Mouse (Mus musculus): ENCODE data around the gene Psmc3. TPM values are rescaled to one million over a fixed set of nuclear protein-coding genes. Genes with fewer than 3 reads are reported as not detected.

Gene Psmc3
- polyA plus RNA-seq (2021; fragmentation: Nextera tagmentation), result 246 and 259 TPM in 2 replicates
- long read RNA-seq, experiment 1, transcript Psmc3-202 (12 exons, 1,636 nt), result major isoform, 1,239 of 1,347 reads
- long read RNA-seq, experiment 1, partial matches to known transcripts, result 31 of 1,347 reads
- long read RNA-seq, experiment 1, other reads (novel, unspliced or antisense), result 76 of 1,347 reads
- long read RNA-seq, experiment 2, transcript Psmc3-202 (12 exons, 1,636 nt), result major isoform, 239 of 315 reads
- long read RNA-seq, experiment 2, partial matches to known transcripts, result 58 of 315 reads
- long read RNA-seq, experiment 2, other reads (novel, unspliced or antisense), result 18 of 315 reads

GRCm38 (mm10) chr2:91053934-91054382 is at the start of gene Psmc3:
TSS of gene Psmc3 (plus strand) at chr2:91054009.

GRCm38 (mm10) chr2:91035385-91035784 is 18.4 kb upstream of the Psmc3 start, which contains the start of gene Rapsn:
TSS of gene Rapsn (plus strand) at chr2:91035620.

GRCm38 (mm10) chr2:91070076-91070800 is 16.4 kb downstream of the Psmc3 start, which contains the start of gene Slc39a13:
TSS of gene Slc39a13 (minus strand) at chr2:91070417.

GRCm38 (mm10) chr2:91081775-91082695 is 28.2 kb downstream of the Psmc3 start, which contains the start of gene Spi1:
TSS of gene Spi1 (plus strand) at chr2:91082390.

Other genes starting within 250 kb of the Psmc3 start
- 165 and 201 TPM in 2 replicates for gene Mtch2, start 206.9 kb upstream of the Psmc3 start, polyA plus RNA-seq (2021; fragmentation: Nextera tagmentation)
- gene C1qtnf4, start 168.1 kb upstream of the Psmc3 start, polyA plus RNA-seq (2021; fragmentation: Nextera tagmentation), result 33.7 and 450 TPM in 2 replicates
- gene Kbtbd4, start 149.3 kb upstream of the Psmc3 start, polyA plus RNA-seq (2021; fragmentation: Nextera tagmentation), result 28.3 and 28.5 TPM in 2 replicates
- gene Ndufs3, start 149.2 kb upstream of the Psmc3 start, polyA plus RNA-seq (2021; fragmentation: Nextera tagmentation), result 436 and 504 TPM in 2 replicates
- 25.2 and 46.6 TPM in 2 replicates for gene Celf1, start 113.6 kb upstream of the Psmc3 start, polyA plus RNA-seq (2021; fragmentation: Nextera tagmentation)
- 2.5 and 3.7 TPM in 2 replicates for gene Rapsn, start 18.4 kb upstream of the Psmc3 start, polyA plus RNA-seq (2021; fragmentation: Nextera tagmentation)
- gene Slc39a13, start 16.4 kb downstream of the Psmc3 start, polyA plus RNA-seq (2021; fragmentation: Nextera tagmentation), result 7.8 and 16.0 TPM in 2 replicates
- 7.8 and 8.2 TPM in 2 replicates for gene Spi1, start 28.4 kb downstream of the Psmc3 start, polyA plus RNA-seq (2021; fragmentation: Nextera tagmentation)
- 0.05 TPM in 2 replicates for gene Mybpc3, start 64.1 kb downstream of the Psmc3 start, polyA plus RNA-seq (2021; fragmentation: Nextera tagmentation)
- 32.3 and 41.7 TPM in 2 replicates for gene Madd, start 129.8 kb downstream of the Psmc3 start, polyA plus RNA-seq (2021; fragmentation: Nextera tagmentation)
- gene Nr1h3, start 148.8 kb downstream of the Psmc3 start, polyA plus RNA-seq (2021; fragmentation: Nextera tagmentation), result 2.9 and 3.7 TPM in 2 replicates
- gene Acp2, start 148.9 kb downstream of the Psmc3 start, polyA plus RNA-seq (2021; fragmentation: Nextera tagmentation), result 25.5 and 29.5 TPM in 2 replicates
- gene Ddb2, start 183.0 kb downstream of the Psmc3 start, polyA plus RNA-seq (2021; fragmentation: Nextera tagmentation), result 3.7 and 4.1 TPM in 2 replicates
- gene Pacsin3, start 201.9 kb downstream of the Psmc3 start, polyA plus RNA-seq (2021; fragmentation: Nextera tagmentation), result 31.2 and 37.6 TPM in 2 replicates
- 38.0 and 47.1 TPM in 2 replicates for gene Arfgap2, start 211.0 kb downstream of the Psmc3 start, polyA plus RNA-seq (2021; fragmentation: Nextera tagmentation)